Mouse (Mus musculus) heart, embryonic 15.5 days (tissue): Measurements from ENCODE around the gene Lrrc38. TPM values are rescaled to one million over a fixed set of nuclear protein-coding genes. Genes with fewer than 3 reads are reported as not detected.
"Not testable (repeated sequence)": the region's sequence is repeated elsewhere in the genome, so short reads cannot be mapped to it uniquely, and the experiment has no call there.

Experiments
- ATAC-seq: fragments of 200-750 bp; cut with Nextera tagmentation; replicated peaks from 2 replicates; pipeline ENCODE4 v1.8.0; 2017; ENCODE audit warnings: low read depth, moderate TSS enrichment; ENCODE audit not compliant: insufficient number of reproducible peaks, insufficient read depth, low FRiP score
- H3K27ac ChIP-seq: fragments of 300-500 bp; sonication (generic); 2 replicates; pipeline ENCODE4 v1.5.1; 2015; ENCODE audit warnings: mild to moderate bottlenecking, inconsistent platforms
- H3K27me3 ChIP-seq: fragments of 300-500 bp; sonication (generic); 2 replicates; pipeline ENCODE4 v1.6.1; 2015; ENCODE audit warnings: inconsistent platforms
- H3K36me3 ChIP-seq: fragments of 300-500 bp; sonication (generic); 2 replicates; pipeline ENCODE4 v1.6.1; 2015; ENCODE audit warnings: mild to moderate bottlenecking, inconsistent platforms
- H3K4me1 ChIP-seq: fragments of 300-500 bp; sonication (generic); replicated peaks from 2 replicates; pipeline ENCODE4 v1.6.1; 2015; ENCODE audit warnings: inconsistent platforms
- H3K4me2 ChIP-seq: fragments of 300-500 bp; sonication (generic); 2 replicates; pipeline ENCODE4 v1.6.1; 2015; ENCODE audit warnings: inconsistent platforms, mild to moderate bottlenecking, moderate library complexity
- H3K4me3 ChIP-seq: fragments of 300-500 bp; sonication (generic); 2 replicates; pipeline ENCODE4 v1.5.1; 2015; ENCODE audit warnings: mild to moderate bottlenecking, inconsistent platforms
- H3K9ac ChIP-seq: fragments of 300-500 bp; sonication (generic); 2 replicates; pipeline ENCODE4 v1.6.1; 2015; ENCODE audit warnings: mild to moderate bottlenecking, inconsistent platforms
- H3K9me3 ChIP-seq: fragments of 300-500 bp; sonication (generic); replicated peaks from 2 replicates; pipeline ENCODE4 v1.6.1; 2016; ENCODE audit warnings: inconsistent platforms
- WGBS: fragments of 180-500 bp; shearing (Covaris S2); methylation state at CpG from one replicate; pipeline ENCODE4 v1.1.7; 2015; ENCODE audit warnings: mixed read lengths; 5-methylcytosine and 5-hydroxymethylcytosine counted together
- polyA plus RNA-seq: library from polyadenylated mRNA; unstranded; fragments of >200 nt; fragmentation: Nextera tagmentation; extraction: Ambion mirVana; gene quantifications from 2 replicates; pipeline ENCODE4 v1.2.1, GENCODE M21; 2015

Lrrc38 gene
- polyA plus RNA-seq, 1 experiment from 2014 or later: 0.25 TPM

DNA sequence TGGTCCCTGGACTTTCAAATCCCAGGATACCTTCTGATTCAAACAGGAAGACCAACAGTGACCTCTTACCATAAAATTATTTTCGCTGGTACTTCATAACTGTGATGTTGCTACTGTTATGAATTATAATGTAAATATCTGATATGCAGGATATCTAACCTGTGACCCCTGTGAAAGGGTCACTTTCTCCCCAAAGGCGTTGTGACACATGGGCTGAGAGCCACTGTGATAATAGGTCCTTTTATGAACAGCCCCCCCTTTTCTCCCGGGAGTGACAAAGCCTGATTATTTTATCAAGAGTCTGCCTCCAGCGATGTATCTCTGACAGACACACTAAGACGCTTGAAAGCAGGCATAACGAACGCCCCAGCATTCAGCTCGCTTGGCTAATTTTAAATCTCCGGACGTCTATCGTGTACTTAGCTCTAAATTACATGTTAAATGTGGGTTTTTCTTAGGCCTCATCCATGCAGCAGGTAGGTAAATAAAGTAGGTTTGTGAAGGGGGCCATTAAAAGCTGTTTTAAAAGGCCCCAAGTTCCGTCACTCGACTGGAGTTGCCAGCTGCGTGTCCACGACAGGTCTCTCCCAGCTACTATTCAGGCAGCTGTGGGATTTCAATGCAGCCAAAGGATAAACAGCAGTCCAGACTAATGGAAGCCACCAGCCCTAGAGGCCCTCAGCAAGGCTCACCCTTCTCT, 24.5 kb upstream of the Lrrc38 start:
- Histone ChIP-seq H3K4me3 (peak overlapping the region; percentile 41), H3K4me2 (peak overlapping the region; percentile 62), H3K9me3 (no peaks in the 10 kb centered on the region), H3K9ac (peak overlapping the region; percentile 38; the same call in 1 of the 2 replicates), H3K4me1 (peaks cover 5% of the 10 kb centered on the region; the same call in 1 of the 2 replicates), H3K36me3 (no peaks in the 10 kb centered on the region), H3K27me3 (no peaks in the 10 kb centered on the region; the same call in 1 of the 2 replicates), H3K27ac (no peak overlapping the region)
- no peak for ATAC-seq
- WGBS: 15% methylated on average over 15 of the region's 15 CpGs

GRCm38 (mm10) chr4:143325625-143325941, 24.0 kb upstream of the Lrrc38 start:
- no peak for ATAC-seq

GRCm38 (mm10) chr4:143330566-143330965, 19.0 kb upstream of the Lrrc38 start:
- H3K27ac ChIP-seq: no peak overlapping the region
- H3K27me3 ChIP-seq: no peaks in the 10 kb centered on the region; the same call in 1 of the 2 replicates
- peaks cover 5% of the 10 kb centered on the region; the same call in 1 of the 2 replicates for H3K4me1 ChIP-seq
- H3K36me3 ChIP-seq: no peaks in the 10 kb centered on the region
- no peak overlapping the region for H3K9ac ChIP-seq
- H3K4me2 ChIP-seq: no peak overlapping the region
- no peak overlapping the region for H3K4me3 ChIP-seq
- ATAC-seq: no peak
- H3K9me3 ChIP-seq: no peaks in the 10 kb centered on the region
- WGBS: 21% methylated on average over 9 of the region's 9 CpGs

More at GRCm38 (mm10) chr4:143325625-143325941, 24.0 kb upstream of the Lrrc38 start:
- H3K9me3 ChIP-seq: no peaks in the 10 kb centered on the region
- H3K36me3 ChIP-seq: no peaks in the 10 kb centered on the region
- peak overlapping the region; percentile 62 for H3K4me2 ChIP-seq
- WGBS: under 1% methylated on average over 10 of the region's 10 CpGs
- no peak overlapping the region for H3K27ac ChIP-seq
- no peaks in the 10 kb centered on the region; the same call in 1 of the 2 replicates for H3K27me3 ChIP-seq
- peak overlapping the region; percentile 41 for H3K4me3 ChIP-seq
- H3K4me1 ChIP-seq: peaks cover 5% of the 10 kb centered on the region; the same call in 1 of the 2 replicates
- peak overlapping the region; percentile 38; the same call in 1 of the 2 replicates for H3K9ac ChIP-seq

- H3K4me3 ChIP-seq: no peak overlapping the region
- H3K9ac ChIP-seq: no peak overlapping the region
- no peak overlapping the region for H3K27ac ChIP-seq
- peaks cover 5% of the 10 kb centered on the region; the same call in 1 of the 2 replicates for H3K4me1 ChIP-seq
- no peaks in the 10 kb centered on the region for H3K27me3 ChIP-seq
- WGBS: 69% methylated on average over 1 of the region's 1 CpGs
- H3K9me3 ChIP-seq: no peaks in the 10 kb centered on the region
- no peak overlapping the region for H3K4me2 ChIP-seq
- H3K36me3 ChIP-seq: no peaks in the 10 kb centered on the region
- no peak for ATAC-seq
Measured at GRCm38 (mm10) chr4:143331787-143332186, 17.8 kb upstream of the Lrrc38 start.

DNA sequence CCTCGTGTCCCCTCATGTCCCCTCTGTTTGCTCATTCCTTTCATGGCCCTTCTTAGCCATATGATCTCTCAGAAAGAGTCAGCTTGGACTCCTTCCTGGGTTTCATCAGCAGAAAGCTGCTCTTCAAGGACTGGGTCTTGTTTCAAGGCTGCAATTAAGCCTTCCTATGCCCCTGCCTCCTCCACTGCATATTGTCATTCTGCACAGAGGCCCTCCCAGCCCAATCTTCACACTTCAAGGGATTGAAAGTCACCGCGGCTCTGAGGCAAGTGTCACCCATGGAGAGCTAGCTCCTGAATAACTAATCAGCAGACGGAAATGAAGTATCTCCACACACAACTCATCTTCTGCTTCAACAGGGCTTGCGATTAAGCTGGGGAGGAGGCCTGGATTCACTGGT, 15.4 kb upstream of the Lrrc38 start:
- H3K27me3 ChIP-seq: no peaks in the 10 kb centered on the region
- H3K36me3 ChIP-seq: no peaks in the 10 kb centered on the region
- 47% methylated on average over 5 of the region's 5 CpGs for WGBS
- H3K4me3 ChIP-seq: no peak overlapping the region
- no peak overlapping the region for H3K27ac ChIP-seq
- H3K9ac ChIP-seq: no peak overlapping the region
- H3K4me2 ChIP-seq: no peak overlapping the region
- ATAC-seq: no peak
- H3K4me1 ChIP-seq: peaks cover 5% of the 10 kb centered on the region; the same call in 1 of the 2 replicates
- no peaks in the 10 kb centered on the region for H3K9me3 ChIP-seq

DNA sequence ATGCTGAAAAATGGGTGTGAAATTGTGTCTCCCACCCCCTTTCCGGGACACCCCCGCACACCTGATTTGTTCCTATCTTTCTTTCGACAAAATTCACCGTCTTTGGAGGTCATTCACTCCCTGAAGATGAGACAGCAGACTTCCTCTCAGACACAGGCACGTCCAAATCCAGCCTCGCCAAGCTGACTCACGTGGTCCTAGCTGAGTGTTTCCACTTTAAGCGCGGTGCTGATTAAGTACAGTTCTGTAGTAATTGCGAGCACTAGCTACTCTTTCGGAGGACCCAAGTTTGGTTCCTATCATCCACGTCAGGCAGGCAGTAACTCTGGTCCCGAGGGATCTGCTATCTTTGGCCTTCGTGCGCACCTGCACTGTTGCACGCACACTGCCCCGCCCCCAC, 14.6 kb upstream of the Lrrc38 start:
- WGBS: 63% methylated on average over 17 of the region's 17 CpGs
- H3K4me2 ChIP-seq: 0 out of 2 replicates have a peak overlapping the region, but pooled peaks have one; percentile 8

GRCm38 (mm10) chr4:143336096-143336495, 13.5 kb upstream of the Lrrc38 start:
- Histone ChIP-seq H3K4me3 (no peak overlapping the region), H3K4me1 (peaks cover 5% of the 10 kb centered on the region; the same call in 1 of the 2 replicates), H3K9ac (no peak overlapping the region), H3K9me3 (no peaks in the 10 kb centered on the region), H3K4me2 (no peak overlapping the region), H3K27me3 (no peaks in the 10 kb centered on the region), H3K27ac (no peak overlapping the region), H3K36me3 (no peaks in the 10 kb centered on the region)
- ATAC-seq: no peak
- 58% methylated on average over 2 of the region's 2 CpGs for WGBS

More for the DNA sequence above, 14.6 kb upstream of the Lrrc38 start:
- Histone ChIP-seq H3K4me1 (peaks cover 5% of the 10 kb centered on the region; the same call in 1 of the 2 replicates), H3K4me3 (no peak overlapping the region), H3K27me3 (no peaks in the 10 kb centered on the region), H3K36me3 (no peaks in the 10 kb centered on the region), H3K27ac (no peak overlapping the region), H3K9ac (no peak overlapping the region), H3K9me3 (no peaks in the 10 kb centered on the region)
- no peak; the same call in 1 of the 2 replicates for ATAC-seq

DNA sequence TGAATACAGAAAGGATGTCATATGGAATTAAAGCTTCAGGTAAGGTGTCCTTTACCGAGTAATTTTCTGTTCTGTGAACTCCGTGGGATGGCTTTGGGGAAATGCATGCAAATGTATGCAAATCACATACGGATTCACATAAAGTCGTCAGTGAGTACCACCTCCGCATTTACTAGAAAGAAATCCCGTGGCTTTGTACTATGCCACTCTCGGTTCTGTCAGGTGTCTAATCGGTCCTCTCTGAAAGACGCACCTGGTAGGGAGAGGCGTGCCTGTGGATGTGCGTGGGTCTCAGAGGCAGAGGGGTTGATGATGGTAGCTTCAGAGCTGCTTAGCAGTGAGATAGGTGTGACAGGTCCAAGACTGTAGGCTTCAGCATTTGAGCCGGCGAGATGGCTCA, 9.7 kb upstream of the Lrrc38 start:
- peaks cover 5% of the 10 kb centered on the region; the same call in 1 of the 2 replicates for H3K4me1 ChIP-seq
- H3K9me3 ChIP-seq: no peaks in the 10 kb centered on the region
- ATAC-seq: no peak
- 83% methylated on average over 13 of the region's 13 CpGs for WGBS
- H3K36me3 ChIP-seq: no peaks in the 10 kb centered on the region
- no peaks in the 10 kb centered on the region for H3K27me3 ChIP-seq
- no peak overlapping the region for H3K4me2 ChIP-seq
- H3K27ac ChIP-seq: no peak overlapping the region
- no peak overlapping the region for H3K9ac ChIP-seq
- H3K4me3 ChIP-seq: no peak overlapping the region

DNA sequence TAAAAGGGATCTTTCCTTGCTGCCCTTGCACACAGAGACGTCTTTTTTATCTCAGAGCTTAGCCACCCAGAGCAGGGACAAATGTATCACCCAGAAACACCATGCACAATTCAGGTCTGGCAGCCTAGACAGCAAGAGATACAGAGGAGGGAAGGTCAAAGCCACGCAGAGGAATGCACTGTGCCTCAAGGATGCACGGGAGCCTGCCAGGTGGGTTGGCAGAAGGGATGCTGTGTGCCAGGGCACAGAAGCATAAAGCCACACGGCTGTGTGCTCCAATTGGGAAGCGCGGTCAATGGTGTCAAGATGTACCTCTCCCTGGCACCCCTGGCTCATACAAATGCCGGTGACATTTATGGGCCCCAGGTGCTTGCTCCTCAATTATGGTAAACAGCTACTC, 8.1 kb upstream of the Lrrc38 start:
- H3K36me3 ChIP-seq: no peaks in the 10 kb centered on the region
- no peak overlapping the region for H3K27ac ChIP-seq
- no peak overlapping the region for H3K4me3 ChIP-seq
- H3K9me3 ChIP-seq: no peaks in the 10 kb centered on the region
- WGBS: 74% methylated on average over 7 of the region's 7 CpGs
- H3K9ac ChIP-seq: no peak overlapping the region
- no peak overlapping the region for H3K4me2 ChIP-seq
- H3K27me3 ChIP-seq: no peaks in the 10 kb centered on the region
- ATAC-seq: no peak
- no peaks in the 10 kb centered on the region for H3K4me1 ChIP-seq

GRCm38 (mm10) chr4:143345491-143345890, 4.1 kb upstream of the Lrrc38 start:
- not testable (repeated sequence) for H3K4me3 ChIP-seq, H3K9me3 ChIP-seq, H3K4me2 ChIP-seq, H3K9ac ChIP-seq, H3K36me3 ChIP-seq, H3K27ac ChIP-seq, ATAC-seq
- H3K4me1 ChIP-seq: peaks cover 21% of the 10 kb centered on the region
- WGBS: 83% methylated on average over 5 of the region's 5 CpGs
- peaks cover 29% of the 10 kb centered on the region for H3K27me3 ChIP-seq

GRCm38 (mm10) chr4:143348678-143349077, 879 bp upstream of the Lrrc38 start:
- Histone ChIP-seq H3K27ac (no peak overlapping the region), H3K4me3 (no peak overlapping the region), H3K4me2 (peak overlapping the region; percentile 97), H3K9ac (no peak overlapping the region), H3K27me3 (peaks cover 56% of the 10 kb centered on the region), H3K9me3 (no peaks in the 10 kb centered on the region), H3K36me3 (no peaks in the 10 kb centered on the region), H3K4me1 (peaks cover 23% of the 10 kb centered on the region)
- 0 out of 2 replicates have a peak, but pooled peaks have one; percentile 57 for ATAC-seq
- 19% methylated on average over 5 of the region's 5 CpGs for WGBS
